38 mouse cellular contexts compared by ENCODE assay signal in the genomic region with DNA sequence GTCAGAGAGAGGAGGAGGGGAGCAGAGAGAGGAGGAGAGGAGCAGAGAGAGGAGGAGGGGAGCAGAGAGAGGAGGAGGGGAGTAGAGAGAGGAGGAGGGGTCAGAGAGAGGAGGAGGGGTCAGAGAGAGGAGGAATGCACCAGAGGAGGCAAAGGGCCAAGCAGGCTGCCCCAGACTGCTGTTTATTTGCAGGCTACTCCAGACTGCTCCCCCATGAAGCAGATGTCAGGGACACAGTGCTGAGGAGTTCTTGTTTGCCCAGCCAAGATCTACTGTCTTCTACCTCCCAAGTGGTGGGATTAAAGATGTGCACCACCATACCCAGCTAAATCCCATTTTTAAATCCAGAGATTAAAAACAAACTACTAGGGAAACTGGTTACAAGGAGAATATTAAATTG. TPM values are rescaled to one million over a fixed set of nuclear protein-coding genes. Genes with fewer than 3 reads are reported as not detected.
A peak's percentile ranks its signal among the peaks of the same experiment; 100 is the strongest.
DNase-seq lines count a peak whose midpoint lies in the region; ATAC-seq and TF ChIP-seq lines count a peak whose summit lies in the region.
"Had no signal": no experiment of that assay in that cellular context is flagged by ENCODE, and none has a peak within 500 bp of the region (broad histone marks: within the 10 kb centered on the region; RNA-seq: fewer than 3 reads in every experiment).

No protein-coding gene starts in this region.

- no peak overlapping the region for H3K9ac ChIP-seq in lung, embryonic 15.5 days
- H3K9ac ChIP-seq in lung, postnatal 0 days (replicated peaks; ENCODE audit: low read depth) = no peak overlapping the region
- H3K9ac ChIP-seq: embryonic facial prominence, embryonic 13.5 days; forebrain, embryonic 15.5 days; heart, embryonic 15.5 days; limb, embryonic 15.5 days; liver, embryonic 14.5 days had no signal

- TF ChIP-seq CTCF in lung, postnatal 0 days (IDR thresholded peaks at IDR 0.05) = no peak
- TF ChIP-seq CTCF in olfactory bulb, adult 2 months (IDR thresholded peaks at IDR 0.05; ENCODE audit: insufficient read depth, low read depth, low read length) = no peak

- no peak for TF ChIP-seq EP300 in lung, postnatal 0 days (IDR thresholded peaks at IDR 0.05)

- H3K4me3 ChIP-seq in lung, embryonic 15.5 days = no peak overlapping the region
- no peak overlapping the region for H3K4me3 ChIP-seq in lung, postnatal 0 days (ENCODE audit: low read depth, low read length)
- no peak overlapping the region for H3K4me3 ChIP-seq in olfactory bulb, adult 2 months (ENCODE audit: insufficient read depth, low read depth, low read length)
- H3K4me3 ChIP-seq: embryonic facial prominence, embryonic 13.5 days; forebrain, embryonic 10.5 days; forebrain, embryonic 15.5 days; heart, embryonic 10.5 days; heart, embryonic 15.5 days; layer of hippocampus, adult 2 months; left cerebral cortex, adult 2 months; limb, embryonic 15.5 days had no signal

- H3K4me1 ChIP-seq in lung, embryonic 15.5 days = no peaks in the 10 kb centered on the region
- no peaks in the 10 kb centered on the region for H3K4me1 ChIP-seq in lung, postnatal 0 days (ENCODE audit: insufficient read depth, low read depth, low read length)
- peaks cover 8% of the 10 kb centered on the region for H3K4me1 ChIP-seq in olfactory bulb, adult 2 months (ENCODE audit: control insufficient read depth, insufficient read depth, low read length)
- H3K4me1 ChIP-seq: embryonic facial prominence, embryonic 13.5 days; forebrain, embryonic 10.5 days; forebrain, embryonic 15.5 days; heart, embryonic 10.5 days; heart, embryonic 15.5 days; limb, embryonic 15.5 days had no signal

- no peak overlapping the region for H3K4me2 ChIP-seq in lung, embryonic 15.5 days
- H3K4me2 ChIP-seq in lung, postnatal 0 days (replicated peaks; ENCODE audit: low read depth, low read length) = no peak overlapping the region
- H3K4me2 ChIP-seq: embryonic facial prominence, embryonic 13.5 days; forebrain, embryonic 15.5 days; heart, embryonic 15.5 days; limb, embryonic 15.5 days had no signal

- no peaks in the 10 kb centered on the region for H3K27me3 ChIP-seq in lung, embryonic 15.5 days
- H3K27me3 ChIP-seq in lung, postnatal 0 days (replicated peaks; ENCODE audit: insufficient read depth, low read length) = no peaks in the 10 kb centered on the region
- H3K27me3 ChIP-seq: embryonic facial prominence, embryonic 13.5 days; forebrain, embryonic 15.5 days; heart, embryonic 15.5 days; limb, embryonic 15.5 days had no signal

- peak; percentile 10 for DNase-seq in kidney, postnatal 10 days
- no peak for DNase-seq in kidney, adult 9 months
- no peak for DNase-seq in lung, postnatal 0 days (ENCODE audit: low spot score)
- peak; percentile 24 for DNase-seq in lung, postnatal 14 days
- DNase-seq in layer of hippocampus, adult 18-20 months (ENCODE audit: low spot score in 2 of 2) = no peak
- DNase-seq: adrenal gland, postnatal 14 days; cerebellum, adult 11 months; cerebellum, adult 9-10 months; cerebellum, postnatal 36 days; gastrocnemius, postnatal 25 days; heart, adult 11 months; midbrain, embryonic 14.5 days; right cerebral cortex, adult 18-20 months; spleen, adult 18-20 months; thymus, postnatal 4 days had no signal

- H3K27ac ChIP-seq in lung, embryonic 15.5 days = no peak overlapping the region
- no peak overlapping the region for H3K27ac ChIP-seq in lung, postnatal 0 days (ENCODE audit: low read length)
- 0 out of 2 replicates have a peak overlapping the region, but pooled peaks have one; percentile 19 for H3K27ac ChIP-seq in olfactory bulb, adult 2 months (ENCODE audit: insufficient read depth, low read depth, low read length)
- H3K27ac ChIP-seq: embryonic facial prominence, embryonic 13.5 days; forebrain, embryonic 10.5 days; forebrain, embryonic 15.5 days; heart, embryonic 10.5 days; heart, embryonic 15.5 days; kidney, postnatal 0 days; layer of hippocampus, adult 2 months; left cerebral cortex, adult 2 months; limb, embryonic 15.5 days; liver, embryonic 14.5 days had no signal

- H3K36me3 ChIP-seq in lung, embryonic 15.5 days = no peaks in the 10 kb centered on the region
- H3K36me3 ChIP-seq in lung, postnatal 0 days (ENCODE audit: insufficient read depth, low read length) = no peaks in the 10 kb centered on the region
- H3K36me3 ChIP-seq: embryonic facial prominence, embryonic 13.5 days; forebrain, embryonic 10.5 days; forebrain, embryonic 15.5 days; heart, embryonic 10.5 days; heart, embryonic 15.5 days; limb, embryonic 15.5 days had no signal

- no peaks in the 10 kb centered on the region for H3K9me3 ChIP-seq in lung, embryonic 15.5 days
- no peaks in the 10 kb centered on the region; the same call in 1 of the 2 replicates for H3K9me3 ChIP-seq in lung, postnatal 0 days (ENCODE audit: low read length)
- H3K9me3 ChIP-seq: forebrain, embryonic 15.5 days; heart, embryonic 15.5 days; limb, embryonic 15.5 days had no signal

- TF ChIP-seq POLR2A in olfactory bulb, adult 2 months (IDR thresholded peaks at IDR 0.05; ENCODE audit: insufficient read depth, low read depth, low read length) = no peak

- peak; percentile 62; the same call in 1 of the 2 replicates for ATAC-seq in lung, embryonic 15.5 days (ENCODE audit: borderline replicate concordance, extremely low read depth, low FRiP score, low TSS enrichment)
- no peak for ATAC-seq in lung, postnatal 0 days
- ATAC-seq: CD4-positive, CD25-positive, alpha-beta regulatory T cell, adult 4 months; forebrain, embryonic 15.5 days; hindbrain, embryonic 16.5 days had no signal

RNA-seq across cellular contexts. Expression of gene Fam240b, which starts 9.8 kb away (rescaled TPM):
- polyA plus RNA-seq in lung, embryonic 15.5 days (2015; fragmentation: Nextera tagmentation; extraction: Ambion mirVana) = not detected in 2 replicates
- not detected in 2 replicates for polyA plus RNA-seq in lung, postnatal 0 days (2015; fragmentation: Nextera tagmentation; extraction: Ambion mirVana)
- polyA plus RNA-seq in olfactory bulb, adult 2 months (2012; ENCODE audit: insufficient read depth, insufficient read length, low replicate concordance, missing spikeins) = not detected in 2 replicates
- total RNA-seq in layer of hippocampus, adult 18-20 months (2021) = not detected
- total RNA-seq: adrenal gland, postnatal 14 days; heart, postnatal 25 days; layer of hippocampus, adult 2 months; layer of hippocampus, postnatal 14 days; left cerebral cortex, adult 2 months; left cerebral cortex, postnatal 25 days; monocyte, adult 5-6 weeks had no signal
- polyA plus RNA-seq: CD4-positive, CD25-positive, alpha-beta regulatory T cell, adult 4 months; embryonic facial prominence, embryonic 13.5 days; forebrain, embryonic 10.5 days; forebrain, embryonic 15.5 days; frontal cortex, adult 2 months; heart, embryonic 10.5 days; heart, embryonic 15.5 days; hindbrain, embryonic 11.5 days; intestine, embryonic 14.5 days; limb, embryonic 15.5 days; liver, embryonic 14.5 days; midbrain, embryonic 14.5 days; testis, adult 2 months; thymus, postnatal 0 days had no signal

Comparison
In these comparisons a context has a peak if more than half of its experiments do, and no peak if none do; other contexts are left out.
1. DNase-seq: peak in kidney, postnatal 10 days (single experiment) and lung, postnatal 14 days (single experiment); none in kidney, adult 9 months (single experiment), lung, postnatal 0 days (single experiment) and layer of hippocampus, adult 18-20 months (0 of 2).